Mouse (Mus musculus): Measurements from ENCODE around the gene Tnrc6b.

The Tnrc6b gene

GRCm38 (mm10) chr15:80701481-80702257 is 9.4 kb upstream of the Tnrc6b start:
- DNase-seq (ENCODE audit: low spot score in 2 of 2) = no peak

- no peak for DNase-seq (ENCODE audit: low spot score in 2 of 2)
Observed at GRCm38 (mm10) chr15:80702910-80703309, 8.2 kb upstream of the Tnrc6b start.

- DNase-seq (ENCODE audit: low spot score in 2 of 2) = no peak
Observed at GRCm38 (mm10) chr15:80703495-80703894, 7.6 kb upstream of the Tnrc6b start.

- peak; percentile 56 to 82 for DNase-seq (ENCODE audit: low spot score in 2 of 2)
Observed at GRCm38 (mm10) chr15:80704267-80704666, 6.8 kb upstream of the Tnrc6b start.

- DNase-seq (ENCODE audit: low spot score in 2 of 2) = peak; percentile 81 to 86
Observed at GRCm38 (mm10) chr15:80705828-80706549, 5.1 kb upstream of the Tnrc6b start.

- no peak for DNase-seq (ENCODE audit: low spot score in 2 of 2)
Observed at GRCm38 (mm10) chr15:80706596-80706995, 4.5 kb upstream of the Tnrc6b start.

- peak in 1 of 2 experiments; percentile 33 for DNase-seq (ENCODE audit: low spot score in 2 of 2)
Observed at GRCm38 (mm10) chr15:80707088-80707487, 4.0 kb upstream of the Tnrc6b start.

GRCm38 (mm10) chr15:80709593-80709992 is 1.5 kb upstream of the Tnrc6b start:
- DNase-seq (ENCODE audit: low spot score in 2 of 2) = no peak

GRCm38 (mm10) chr15:80710257-80710607 is 881 bp upstream of the Tnrc6b start:
- DNase-seq (ENCODE audit: low spot score in 2 of 2) = no peak

- DNase-seq (ENCODE audit: low spot score in 2 of 2) = peak; percentile 58 to 74
Observed at GRCm38 (mm10) chr15:80711401-80712151, 463 bp downstream of the Tnrc6b start.

GRCm38 (mm10) chr15:80714299-80714698 is 3.2 kb downstream of the Tnrc6b start:
- no peak for DNase-seq (ENCODE audit: low spot score in 2 of 2)

GRCm38 (mm10) chr15:80716631-80717135 is 5.6 kb downstream of the Tnrc6b start:
- no peak for DNase-seq (ENCODE audit: low spot score in 2 of 2)

- no peak for DNase-seq (ENCODE audit: low spot score in 2 of 2)
Observed at GRCm38 (mm10) chr15:80717431-80717830, 6.3 kb downstream of the Tnrc6b start.

GRCm38 (mm10) chr15:80720249-80720648 is 9.1 kb downstream of the Tnrc6b start:
- no peak for DNase-seq (ENCODE audit: low spot score in 2 of 2)

- no peak for DNase-seq (ENCODE audit: low spot score in 2 of 2)
Observed at GRCm38 (mm10) chr15:80721861-80722260, 10.7 kb downstream of the Tnrc6b start.

GRCm38 (mm10) chr15:80722366-80722765 is 11.3 kb downstream of the Tnrc6b start:
- no peak for DNase-seq (ENCODE audit: low spot score in 2 of 2)

GRCm38 (mm10) chr15:80729477-80729876 is 18.4 kb downstream of the Tnrc6b start:
- no peak for DNase-seq (ENCODE audit: low spot score in 2 of 2)

- DNase-seq (ENCODE audit: low spot score in 2 of 2) = no peak
Observed at GRCm38 (mm10) chr15:80731043-80731442, 19.9 kb downstream of the Tnrc6b start.

GRCm38 (mm10) chr15:80731511-80731910 is 20.4 kb downstream of the Tnrc6b start:
- no peak for DNase-seq (ENCODE audit: low spot score in 2 of 2)

GRCm38 (mm10) chr15:80732266-80733030 is 21.3 kb downstream of the Tnrc6b start:
- DNase-seq (ENCODE audit: low spot score in 2 of 2) = no peak

GRCm38 (mm10) chr15:80735300-80735699 is 24.2 kb downstream of the Tnrc6b start:
- no peak for DNase-seq (ENCODE audit: low spot score in 2 of 2)
